Mouse (Mus musculus) lung, postnatal 25 days (tissue): Measurements from ENCODE around the gene Olfr1389.
A peak's percentile ranks its signal among the peaks of the same experiment; 100 is the strongest.
"Not testable (repeated sequence)": the region's sequence is repeated elsewhere in the genome, so short reads cannot be mapped to it uniquely, and the experiment has no call there.

ENCODE experiments used
- DNase-seq: peaks from one replicate; pipeline ENCODE4 v3.0.0; 2022; ENCODE audit warnings: low spot score

Olfr1389 gene

GRCm38 (mm10) chr11:49422767-49423166 is at the start of gene Olfr1389:
Gene Olfr1389 (plus strand): TSS chr11:49423067.
- DNase-seq: no peak

DNA sequence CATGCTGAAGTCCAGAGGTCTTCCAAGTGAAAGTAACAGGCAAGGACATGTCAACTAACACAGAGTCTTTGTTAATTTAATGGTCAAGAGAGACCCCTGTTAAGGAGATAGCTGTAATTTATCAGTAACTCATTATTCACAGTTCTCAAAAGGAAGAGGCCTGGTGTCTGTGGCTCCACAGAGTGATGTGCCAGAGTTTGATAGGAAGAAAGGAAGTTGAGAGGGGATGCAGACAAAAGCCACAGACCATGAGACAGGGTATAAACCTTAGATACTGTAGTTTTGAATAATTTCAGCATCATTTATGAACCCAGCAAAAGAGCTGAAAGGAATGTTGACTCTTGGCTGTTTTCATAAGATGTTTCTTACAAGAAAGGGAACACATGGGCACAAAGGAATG is 39.7 kb upstream of the Olfr1389 start:
- no peak for DNase-seq

DNA sequence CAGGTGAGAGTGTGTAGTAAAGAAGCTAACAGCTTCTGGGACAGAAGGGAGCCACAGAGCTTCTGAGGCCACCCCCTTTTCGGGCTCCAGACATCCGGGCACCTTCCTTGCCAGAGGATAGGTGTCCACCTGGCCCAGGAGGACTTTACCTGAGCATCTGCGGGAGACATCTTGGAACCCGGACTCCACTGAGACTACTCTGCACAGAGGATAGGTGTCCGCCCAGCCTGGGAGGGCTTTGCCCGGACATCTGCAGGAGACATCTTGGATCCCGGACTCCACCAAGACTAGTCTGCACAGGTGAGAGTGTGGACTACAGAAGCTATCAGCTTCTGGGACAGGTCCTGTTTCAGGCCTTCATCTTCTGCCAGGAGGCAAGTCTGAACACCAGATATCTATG is 36.7 kb upstream of the Olfr1389 start:
- DNase-seq: not testable (repeated sequence)

GRCm38 (mm10) chr11:49392707-49393106 is 30.2 kb upstream of the Olfr1389 start:
- DNase-seq: not testable (repeated sequence)

DNA sequence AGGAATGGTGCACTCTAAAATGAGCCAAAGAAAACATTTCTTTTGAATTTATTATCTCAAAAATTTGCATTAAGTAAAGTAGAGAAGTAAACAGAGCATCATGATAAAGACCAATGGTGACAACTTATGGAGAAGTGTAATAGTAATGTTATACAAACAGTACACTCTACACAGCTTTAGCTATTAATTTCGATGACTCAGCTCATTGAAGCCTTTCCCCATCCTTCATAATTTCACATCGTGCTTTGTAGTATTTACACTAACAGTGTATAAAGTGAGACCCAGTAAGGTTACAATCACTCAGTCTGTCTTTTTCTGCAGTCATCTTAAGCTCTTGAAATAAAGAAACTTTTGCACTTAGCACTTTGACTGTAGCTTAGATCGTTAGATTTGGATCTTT is 16.1 kb upstream of the Olfr1389 start:
- DNase-seq: no peak

GRCm38 (mm10) chr11:49410540-49410939 is 12.3 kb upstream of the Olfr1389 start:
- peak; percentile 15 for DNase-seq

- no peak for DNase-seq
Observed at GRCm38 (mm10) chr11:49425257-49425927, 2.5 kb downstream of the Olfr1389 start.

GRCm38 (mm10) chr11:49429641-49430040 is 6.8 kb downstream of the Olfr1389 start:
- DNase-seq: no peak

GRCm38 (mm10) chr11:49436411-49436810 is 13.5 kb downstream of the Olfr1389 start, which contains the start of gene Olfr1388:
Gene Olfr1388 (plus strand): TSS chr11:49436624.
- no peak for DNase-seq

DNA sequence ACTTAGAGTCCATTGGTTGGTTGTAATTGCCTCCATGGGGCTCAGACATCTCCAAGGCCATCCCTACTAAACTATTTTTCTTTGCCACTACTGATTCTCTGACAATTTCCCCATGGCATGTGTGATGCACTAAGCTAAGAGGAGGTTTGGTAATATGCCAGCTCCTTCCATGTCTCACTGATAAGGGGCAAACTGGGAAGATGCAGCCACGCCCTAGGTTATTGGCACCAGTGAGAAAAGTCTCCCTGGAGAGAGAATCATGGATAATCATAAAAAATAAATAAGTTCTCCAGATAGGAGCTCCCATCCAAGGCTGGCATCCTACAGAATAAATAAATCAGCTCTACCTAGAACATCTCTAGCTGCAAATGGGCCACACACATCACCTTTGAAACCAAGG is 32.2 kb downstream of the Olfr1389 start, which contains the start of gene Olfr1387:
TSS of gene Olfr1387 (plus strand) at position 301 of the 400 bp plus-strand sequence.
- no peak for DNase-seq

DNA sequence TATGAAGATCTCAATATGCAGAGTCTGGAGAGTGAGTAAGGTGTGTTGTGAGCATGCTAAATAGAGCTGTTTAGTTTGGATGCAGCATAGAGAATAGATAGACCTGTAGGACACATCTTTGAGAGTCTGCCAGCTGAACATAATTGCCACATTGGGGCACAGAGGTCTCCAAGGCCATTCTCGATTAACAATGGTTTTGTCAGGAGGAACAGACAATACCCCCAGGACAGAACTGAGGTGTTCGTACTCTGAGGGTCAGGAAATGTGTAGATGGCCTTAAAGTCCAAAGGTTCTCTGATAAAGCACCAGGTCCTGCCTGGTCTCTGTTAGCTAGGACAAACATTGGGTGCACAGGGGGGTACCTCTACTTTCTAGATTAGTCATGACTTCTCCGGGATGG is 41.9 kb downstream of the Olfr1389 start, which contains the start of gene Olfr1386:
TSS of gene Olfr1386 (plus strand) at position 301 of the 400 bp plus-strand sequence.
- DNase-seq: not testable (repeated sequence)
